Mouse (Mus musculus) monocyte, adult 2 months (primary cell): ENCODE results near the gene Speg.

Source experiments
- DNase-seq, 2 experiments: peaks; one replicate each; pipeline ENCODE4 v3.0.0; 2022; ENCODE audit warnings: low spot score in 2 of 2, low read depth in 1 of 2

Gene Speg

GRCm38 (mm10) chr1:75393846-75394245 lies 18.7 kb downstream of the Speg start:
- no peak for DNase-seq

DNA sequence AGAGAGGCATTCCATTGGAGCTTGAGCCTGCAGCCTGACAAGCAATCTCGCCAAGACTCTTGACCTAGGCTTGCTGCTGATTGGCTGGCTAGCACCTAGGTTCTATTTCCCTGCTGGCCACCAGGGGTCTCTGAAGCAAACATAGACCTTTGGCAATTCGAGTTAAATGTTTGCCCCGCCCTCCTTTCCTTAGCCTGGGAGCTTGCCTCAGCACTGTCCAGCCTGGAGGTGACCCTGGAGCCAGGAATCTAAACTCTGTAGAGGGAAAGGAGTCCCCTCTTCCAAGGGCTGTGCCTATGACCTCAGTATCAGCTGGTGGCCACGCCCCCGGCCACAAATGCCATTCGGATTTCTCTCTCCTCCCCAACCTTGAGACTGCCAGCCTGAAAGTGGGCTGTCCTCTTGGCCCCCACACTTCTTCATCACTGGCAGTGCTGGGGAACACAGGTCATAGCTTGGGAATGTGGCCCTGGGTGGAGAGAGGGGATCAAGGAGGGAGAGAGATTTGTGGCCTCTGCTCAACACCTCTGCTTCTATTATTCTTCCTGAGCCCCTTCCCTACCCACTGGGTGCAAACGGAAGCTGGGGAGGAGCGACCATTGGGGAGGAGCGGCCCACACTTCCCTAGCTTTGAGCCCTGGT lies 23.8 kb downstream of the Speg start:
- no peak for DNase-seq

DNA sequence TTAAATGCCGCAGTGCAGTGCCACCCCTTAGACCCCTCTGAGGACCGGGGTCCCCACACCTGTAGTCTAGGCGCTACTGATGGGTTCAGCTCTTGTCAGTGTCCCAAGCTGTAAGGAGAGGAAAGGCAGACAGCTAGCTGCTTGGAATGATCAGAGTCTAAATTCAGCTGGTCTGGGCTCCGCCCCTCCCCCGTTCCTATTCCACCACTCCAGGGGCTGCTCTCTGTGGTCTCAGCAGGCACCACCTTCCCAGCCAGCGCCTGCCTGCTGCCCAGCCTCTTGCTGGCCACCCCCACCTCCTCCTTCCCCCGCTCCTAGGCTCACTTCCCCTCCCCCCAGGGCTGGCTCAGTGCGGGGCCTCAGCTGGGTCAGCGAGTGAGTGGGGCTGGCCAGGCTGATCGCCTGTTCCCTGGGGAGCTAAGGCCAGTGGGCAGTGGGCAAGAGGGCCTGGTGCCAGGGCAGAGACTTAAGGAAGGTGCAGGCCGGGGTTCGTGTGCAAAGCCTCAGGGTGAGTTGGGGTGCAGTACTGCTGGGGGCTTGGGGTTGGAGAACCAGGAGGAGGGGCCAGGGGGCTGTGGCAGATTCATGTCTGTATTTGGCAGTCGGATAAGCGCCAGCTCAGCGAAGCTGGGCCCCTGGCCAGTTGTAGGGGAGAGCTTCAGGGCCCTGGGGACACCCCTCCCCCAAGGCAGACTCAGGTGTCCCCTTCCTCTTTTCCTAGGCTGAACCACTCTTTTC lies 24.8 kb downstream of the Speg start:
- no peak for DNase-seq

GRCm38 (mm10) chr1:75400493-75401115 lies 25.5 kb downstream of the Speg start:
- no peak for DNase-seq

- no peak for DNase-seq
Observed at GRCm38 (mm10) chr1:75405547-75405946, 30.4 kb downstream of the Speg start.

- no peak for DNase-seq
Observed at GRCm38 (mm10) chr1:75406173-75406572, 31.1 kb downstream of the Speg start.

GRCm38 (mm10) chr1:75407056-75407455 lies 32.0 kb downstream of the Speg start:
- no peak for DNase-seq

DNA sequence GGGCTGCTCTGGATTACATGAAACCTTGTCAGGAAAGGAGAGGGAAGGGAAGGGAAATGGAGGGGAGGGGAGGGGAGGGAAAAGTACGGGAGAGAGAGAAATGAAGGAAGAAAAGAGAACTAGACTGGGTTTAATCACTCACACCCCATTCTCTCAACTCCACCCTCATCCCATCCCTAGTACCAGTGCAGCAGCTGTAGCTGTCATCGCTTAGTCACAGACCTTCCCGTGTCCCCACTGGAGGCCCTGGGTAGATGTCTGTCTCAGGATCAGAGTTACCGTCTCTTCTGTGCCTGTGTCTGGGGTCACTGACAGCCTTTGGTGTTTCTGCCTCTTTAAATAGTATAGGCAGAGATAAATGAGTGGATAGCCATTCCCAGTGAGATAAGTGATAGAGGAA lies 33.1 kb downstream of the Speg start:
- no peak for DNase-seq

DNA sequence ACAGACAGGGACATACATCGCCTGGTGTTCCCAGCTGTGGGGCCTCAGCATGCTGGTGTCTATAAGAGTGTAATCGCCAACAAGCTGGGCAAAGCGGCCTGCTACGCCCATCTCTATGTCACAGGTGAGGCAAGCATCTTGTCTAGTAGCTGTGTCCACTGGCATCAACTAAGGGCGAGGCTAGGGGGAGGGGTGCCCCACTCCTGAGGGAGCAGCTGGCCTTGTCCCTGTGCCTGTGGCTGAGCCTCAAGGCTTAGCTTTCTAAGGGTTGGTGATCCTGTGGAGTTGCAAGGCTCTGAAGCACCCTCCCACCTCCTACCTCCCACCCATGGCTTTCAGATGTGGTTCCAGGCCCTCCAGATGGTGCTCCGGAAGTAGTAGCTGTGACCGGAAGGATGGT lies 34.9 kb downstream of the Speg start:
- no peak for DNase-seq

- DNase-seq, result no peak
Observed at GRCm38 (mm10) chr1:75412196-75412595, 37.1 kb downstream of the Speg start.

- DNase-seq, result no peak
Observed at GRCm38 (mm10) chr1:75413749-75414148, 38.7 kb downstream of the Speg start.

GRCm38 (mm10) chr1:75421794-75422193 lies 46.7 kb downstream of the Speg start:
- no peak for DNase-seq

DNA sequence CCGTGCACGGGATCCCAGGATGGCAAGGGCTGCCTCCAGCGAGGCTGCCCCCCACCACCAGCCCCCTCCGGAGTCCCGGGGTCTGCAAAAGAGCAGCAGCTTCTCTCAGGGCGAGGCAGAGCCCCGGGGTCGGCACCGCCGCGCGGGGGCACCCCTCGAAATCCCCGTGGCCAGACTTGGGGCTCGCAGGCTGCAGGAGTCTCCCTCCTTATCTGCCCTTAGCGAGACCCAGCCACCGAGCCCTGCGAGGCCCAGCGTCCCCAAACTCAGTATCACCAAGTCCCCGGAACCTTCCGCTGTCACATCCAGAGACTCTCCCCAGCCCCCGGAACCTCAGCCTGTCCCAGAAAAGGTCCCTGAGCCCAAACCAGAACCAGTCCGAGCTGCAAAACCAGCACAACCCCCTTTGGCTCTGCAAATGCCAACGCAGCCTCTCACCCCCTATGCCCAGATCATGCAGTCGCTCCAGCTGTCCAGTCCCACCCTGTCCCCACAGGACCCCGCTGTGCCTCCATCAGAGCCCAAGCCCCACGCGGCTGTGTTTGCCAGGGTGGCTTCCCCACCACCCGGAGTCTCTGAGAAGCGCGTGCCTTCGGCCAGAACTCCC lies 47.2 kb downstream of the Speg start:
- DNase-seq, result no peak

DNA sequence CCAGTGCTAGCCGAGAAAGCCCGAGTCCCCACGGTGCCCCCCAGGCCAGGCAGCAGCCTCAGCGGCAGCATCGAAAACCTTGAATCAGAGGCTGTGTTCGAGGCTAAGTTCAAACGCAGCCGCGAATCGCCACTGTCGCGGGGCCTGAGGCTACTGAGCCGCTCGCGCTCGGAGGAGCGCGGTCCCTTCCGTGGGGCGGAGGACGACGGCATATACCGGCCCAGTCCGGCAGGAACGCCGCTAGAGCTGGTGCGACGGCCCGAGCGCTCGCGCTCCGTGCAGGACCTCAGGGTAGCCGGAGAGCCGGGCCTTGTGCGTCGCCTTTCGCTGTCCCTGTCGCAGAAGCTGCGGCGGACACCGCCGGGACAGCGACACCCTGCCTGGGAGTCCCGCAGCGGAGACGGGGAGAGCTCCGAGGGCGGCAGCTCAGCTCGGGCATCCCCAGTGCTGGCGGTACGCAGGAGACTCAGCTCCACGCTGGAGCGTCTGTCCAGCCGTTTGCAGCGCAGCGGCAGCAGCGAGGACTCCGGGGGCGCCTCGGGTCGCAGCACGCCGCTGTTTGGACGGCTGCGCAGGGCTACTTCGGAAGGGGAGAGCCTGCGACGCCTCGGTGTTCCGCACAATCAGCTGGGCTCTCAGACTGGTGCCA lies 47.9 kb downstream of the Speg start:
- no peak for DNase-seq

DNA sequence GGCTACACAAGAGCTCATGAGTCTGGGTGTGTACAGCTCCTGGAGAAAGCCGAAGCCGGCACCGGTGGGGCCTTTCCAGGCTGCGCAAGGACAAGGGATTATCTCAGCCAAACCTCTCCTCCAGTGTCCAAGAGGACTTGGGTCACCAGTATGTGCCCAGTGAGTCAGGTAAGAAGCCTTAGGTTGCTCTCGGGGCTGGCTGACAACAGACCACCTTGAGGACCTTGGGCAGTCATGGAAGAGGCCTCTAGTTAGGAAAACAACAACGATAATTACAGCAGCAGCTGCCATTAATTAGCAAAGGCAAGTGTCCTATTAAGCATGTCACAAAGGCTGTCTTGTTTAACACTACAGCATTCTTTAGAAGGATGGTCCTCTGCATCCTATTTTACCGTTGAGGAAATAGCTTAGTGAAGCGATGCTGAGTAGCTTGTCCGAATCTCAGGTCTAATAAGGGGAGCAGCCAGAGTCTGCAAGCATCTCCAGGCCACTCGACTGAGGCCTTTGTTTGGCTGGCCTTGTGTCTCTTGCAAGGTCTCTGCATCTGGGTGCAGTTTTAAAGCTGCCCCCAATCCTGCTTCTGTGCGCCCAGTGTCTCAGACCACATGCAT lies 48.8 kb downstream of the Speg start:
- DNase-seq, result no peak

DNA sequence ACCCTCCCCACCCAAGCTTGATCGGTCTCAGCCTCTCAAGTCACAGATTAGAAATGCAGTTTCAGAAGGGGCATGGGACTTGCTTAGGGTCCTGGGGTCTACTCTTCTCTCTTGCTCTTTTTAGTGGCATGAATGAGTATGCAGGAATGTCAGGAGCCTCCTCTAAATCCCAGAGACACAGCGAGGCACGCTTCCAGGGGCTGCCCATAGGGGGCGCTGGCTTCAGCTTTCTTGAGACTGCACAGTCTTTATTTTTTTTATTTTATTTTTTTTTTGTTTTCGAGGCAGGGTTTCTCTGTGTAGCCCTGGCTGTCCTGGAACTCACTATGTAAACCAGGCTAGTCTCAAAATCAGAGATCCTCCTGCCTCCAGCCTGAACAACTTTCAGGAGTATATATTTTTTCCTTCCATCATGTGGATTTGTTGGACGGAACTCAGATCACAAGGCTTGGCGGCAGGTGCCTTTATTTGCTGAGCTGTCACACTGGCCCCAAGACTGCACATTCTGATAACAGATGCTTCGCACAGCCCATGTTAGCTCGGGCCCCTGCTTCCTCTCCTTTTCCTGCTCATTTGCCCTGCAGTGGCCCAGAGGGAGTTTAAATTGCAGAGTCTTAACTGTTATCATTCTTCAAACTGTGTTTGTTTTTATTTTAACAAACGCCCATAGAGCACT lies 50.8 kb downstream of the Speg start:
- DNase-seq, result no peak

GRCm38 (mm10) chr1:75435475-75436328 lies 60.6 kb downstream of the Speg start, which contains the start of gene Gmppa:
Gmppa (plus strand) TSS chr1:75435930.
- peak in 1 of 2 experiments; percentile 36 for DNase-seq

DNA sequence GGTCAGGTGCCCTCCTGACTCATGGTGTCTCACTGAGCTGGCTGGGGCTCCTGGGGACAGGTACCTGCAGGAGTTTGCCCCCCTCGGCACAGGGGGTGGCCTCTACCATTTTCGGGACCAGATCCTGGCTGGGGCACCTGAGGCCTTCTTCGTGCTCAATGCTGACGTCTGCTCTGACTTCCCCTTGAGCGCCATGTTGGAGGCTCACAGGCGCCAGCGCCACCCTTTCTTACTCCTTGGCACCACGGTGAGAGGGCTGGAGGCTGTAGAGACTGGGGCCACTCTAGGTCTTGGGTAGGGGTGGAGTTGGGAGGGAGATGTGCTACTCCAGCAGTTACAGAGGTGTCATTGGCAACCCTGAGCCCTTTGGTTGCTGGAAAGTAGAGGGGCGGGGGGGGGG lies 63.7 kb downstream of the Speg start:
- DNase-seq, result no peak

GRCm38 (mm10) chr1:75440661-75441060 lies 65.6 kb downstream of the Speg start:
- DNase-seq, result no peak
